Mouse (Mus musculus) MEL-GATA-1-ER (cell line): ENCODE data around the gene Gm29110.
"Not testable (repeated sequence)": the region's sequence is repeated elsewhere in the genome, so short reads cannot be mapped to it uniquely, and the experiment has no call there.

Source experiments
- DNase-seq: peaks from one replicate; pipeline ENCODE4 v3.0.0-alpha.2; 2012; ENCODE audit warnings: low read depth; ENCODE audit errors: extremely low read depth

Gm29110 gene

DNA sequence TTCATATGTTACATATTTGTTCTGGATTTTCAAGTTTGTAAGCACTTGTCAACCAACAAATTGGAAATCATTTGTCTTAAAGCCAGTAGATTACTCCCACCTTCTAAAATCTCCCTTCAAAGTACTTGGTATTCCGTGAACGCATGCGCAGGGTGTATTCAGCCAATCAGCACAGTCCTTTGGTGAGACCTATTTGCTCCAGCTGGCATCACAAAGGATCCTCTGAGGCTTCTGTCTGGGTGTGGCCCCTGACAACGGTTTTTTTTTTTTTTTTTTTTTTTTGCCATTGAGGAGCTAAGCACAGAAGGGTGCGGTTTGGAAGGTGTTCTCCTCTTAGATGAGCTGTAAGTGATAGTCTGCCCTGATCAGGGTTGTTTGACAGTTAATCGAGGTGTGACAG, at the start of gene Gm29110:
TSS of gene Gm29110 (plus strand) at position 301 of the 400 bp plus-strand sequence.
- DNase-seq: not testable (repeated sequence)
